Mouse (Mus musculus) forebrain, embryonic 16.5 days (tissue): ENCODE results near the gene Zfp646. TPM values are rescaled to one million over a fixed set of nuclear protein-coding genes. Genes with fewer than 3 reads are reported as not detected.

Experiments
- ATAC-seq: fragments of 200-750 bp; cut with Nextera tagmentation; 2 replicates; pipeline ENCODE4 v1.8.0; 2017; ENCODE audit warnings: mild to moderate bottlenecking, moderate library complexity
- H3K27ac ChIP-seq: fragments of 300-500 bp; sonication (generic); 2 replicates; pipeline ENCODE4 v1.5.1; 2014; ENCODE audit warnings: low read length, control low read depth
- H3K27me3 ChIP-seq: fragments of 300-500 bp; sonication (generic); replicated peaks from 2 replicates; pipeline ENCODE4 v1.6.1; 2014; ENCODE audit warnings: low read length; ENCODE audit not compliant: control insufficient read depth, insufficient read depth
- H3K36me3 ChIP-seq: fragments of 300-500 bp; sonication (generic); 2 replicates; pipeline ENCODE4 v1.6.1; 2014; ENCODE audit not compliant: control insufficient read depth, insufficient read depth
- H3K4me1 ChIP-seq: fragments of 300-500 bp; sonication (generic); replicated peaks from 2 replicates; pipeline ENCODE4 v1.6.1; 2014; ENCODE audit warnings: low read length; ENCODE audit not compliant: control insufficient read depth, insufficient read depth
- H3K4me2 ChIP-seq: fragments of 300-500 bp; sonication (generic); 2 replicates; pipeline ENCODE4 v1.6.1; 2014; ENCODE audit warnings: mild to moderate bottlenecking, low read length, control low read depth
- H3K4me3 ChIP-seq: fragments of 300-500 bp; sonication (generic); replicated peaks from 2 replicates; pipeline ENCODE4 v1.5.1; 2014; ENCODE audit warnings: mild to moderate bottlenecking, low read length, control low read depth
- H3K9ac ChIP-seq: fragments of 300-500 bp; sonication (generic); replicated peaks from 2 replicates; pipeline ENCODE4 v1.6.1; 2014; ENCODE audit warnings: low read depth, low read length, control low read depth
- H3K9me3 ChIP-seq: fragments of 300-500 bp; sonication (generic); 2 replicates; pipeline ENCODE4 v1.6.1; 2016; ENCODE audit warnings: low read length; ENCODE audit not compliant: control insufficient read depth
- WGBS: fragments of 180-500 bp; shearing (Covaris S2); extraction: QIAGEN DNeasy Blood & Tissue Kit; methylation state at CpG from one replicate; pipeline ENCODE4 v1.1.7; 2014; 5-methylcytosine and 5-hydroxymethylcytosine counted together
- polyA plus RNA-seq: library from polyadenylated mRNA; unstranded; fragments of >200 nt; fragmentation: Nextera tagmentation; extraction: Ambion mirVana; gene quantifications from 2 replicates; pipeline ENCODE4 v1.2.1, GENCODE M21; 2015

Gene Zfp646
- polyA plus RNA-seq, 1 experiment from 2014 or later: 14.4 TPM

DNA sequence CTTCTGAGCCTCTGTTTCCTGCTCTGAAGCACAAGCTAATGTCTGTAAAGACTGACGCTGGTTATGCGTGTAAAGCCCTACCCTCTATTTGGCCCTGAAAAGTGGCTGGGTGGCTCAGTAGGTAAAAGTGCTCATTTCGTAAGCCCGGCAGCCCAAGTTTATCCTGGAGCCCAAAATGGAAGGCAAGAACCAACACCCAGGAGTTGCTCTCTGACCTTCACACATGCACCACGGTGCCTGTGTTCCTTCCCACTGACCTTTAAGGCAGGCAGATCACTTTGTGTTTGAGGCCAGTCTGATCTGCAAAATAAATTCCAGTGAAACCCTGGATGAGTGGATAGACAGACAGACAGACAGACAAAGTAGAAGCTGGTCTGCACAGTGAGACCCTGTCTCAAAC is 47.7 kb downstream of the Zfp646 start:
- peaks cover 7% of the 10 kb centered on the region; the same call in 1 of the 2 replicates for H3K36me3 ChIP-seq
- H3K27ac ChIP-seq: no peak overlapping the region
- no peaks in the 10 kb centered on the region for H3K4me1 ChIP-seq
- no peak for ATAC-seq
- WGBS: 86% methylated on average over 5 of the region's 5 CpGs
- H3K27me3 ChIP-seq: peaks cover 6% of the 10 kb centered on the region
- H3K4me3 ChIP-seq: no peak overlapping the region
- no peak overlapping the region for H3K9ac ChIP-seq
- no peak overlapping the region for H3K4me2 ChIP-seq
- H3K9me3 ChIP-seq: no peaks in the 10 kb centered on the region

DNA sequence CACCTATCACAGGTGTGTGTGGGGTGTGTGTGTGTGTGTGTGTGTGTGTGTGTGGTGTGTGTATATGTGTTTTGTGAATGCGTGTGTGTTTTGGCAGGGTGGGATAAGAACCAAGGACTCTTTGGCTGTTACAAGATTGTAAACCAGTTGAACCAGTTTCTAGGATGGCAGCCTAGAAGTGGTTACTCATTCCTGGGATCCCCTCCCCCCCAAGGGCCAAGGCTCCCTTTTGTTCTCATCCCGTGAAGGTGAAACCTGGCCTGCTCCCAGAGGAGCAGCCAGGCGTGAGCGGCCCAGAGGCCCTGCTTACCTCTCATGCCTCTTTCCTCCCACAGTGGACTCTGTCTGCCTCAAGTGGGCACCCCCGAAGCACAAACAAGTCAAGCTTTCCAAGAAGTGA is 49.2 kb downstream of the Zfp646 start:
- Histone ChIP-seq H3K27me3 (peaks cover 18% of the 10 kb centered on the region), H3K4me1 (peaks cover 4% of the 10 kb centered on the region), H3K36me3 (peaks cover 7% of the 10 kb centered on the region; the same call in 1 of the 2 replicates), H3K27ac (no peak overlapping the region), H3K9ac (no peak overlapping the region), H3K4me3 (no peak overlapping the region), H3K9me3 (no peaks in the 10 kb centered on the region), H3K4me2 (no peak overlapping the region)
- ATAC-seq: no peak
- WGBS: 44% methylated on average over 5 of the region's 5 CpGs

DNA sequence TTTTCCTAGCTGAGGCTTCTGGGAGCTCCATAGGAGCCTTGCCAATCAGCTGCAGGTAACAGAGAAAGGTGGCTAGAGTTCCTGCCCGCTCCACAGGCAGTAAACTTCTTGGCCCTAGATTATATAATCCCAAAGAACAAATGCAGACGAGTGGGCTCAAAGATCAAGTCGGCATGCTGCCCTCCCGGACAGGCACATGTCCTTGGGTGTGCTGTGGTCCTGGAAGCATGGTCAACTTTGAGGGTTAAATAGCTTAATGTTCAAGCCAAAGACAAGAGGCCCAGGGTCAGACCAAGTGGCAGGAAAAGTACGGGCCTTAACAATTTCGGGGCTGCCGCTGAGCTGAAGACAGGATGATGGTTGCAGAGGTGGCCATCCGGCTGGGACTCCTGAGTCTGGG is 50.0 kb downstream of the Zfp646 start:
- Histone ChIP-seq H3K27ac (no peak overlapping the region), H3K4me1 (peaks cover 4% of the 10 kb centered on the region), H3K9ac (no peak overlapping the region), H3K36me3 (peaks cover 4% of the 10 kb centered on the region; the same call in 1 of the 2 replicates), H3K27me3 (peaks cover 23% of the 10 kb centered on the region), H3K4me3 (no peak overlapping the region), H3K9me3 (no peaks in the 10 kb centered on the region), H3K4me2 (no peak overlapping the region)
- WGBS: 92% methylated on average over 8 of the region's 8 CpGs
- no peak for ATAC-seq

DNA sequence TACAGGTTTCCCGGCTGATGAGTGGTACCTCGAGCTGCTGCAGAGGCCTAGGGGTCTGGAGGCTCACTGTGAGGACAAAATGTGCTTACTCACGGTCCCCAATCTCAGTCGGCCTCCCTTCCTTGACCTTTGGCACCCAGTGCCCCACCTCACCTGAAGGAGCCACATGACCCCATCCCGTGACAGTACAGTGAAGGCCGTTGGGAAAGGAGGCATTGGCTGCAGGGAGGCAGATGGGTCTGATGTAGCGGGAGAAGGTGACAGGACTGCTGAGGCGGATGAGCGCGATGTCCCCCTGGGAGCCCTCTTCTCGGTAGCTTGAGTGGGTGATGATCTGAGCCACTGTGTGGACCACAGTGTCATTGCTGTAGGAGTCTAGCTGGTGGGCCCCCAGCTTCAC is 50.8 kb downstream of the Zfp646 start:
- Histone ChIP-seq H3K9ac (no peak overlapping the region), H3K27ac (no peak overlapping the region), H3K36me3 (peaks cover 4% of the 10 kb centered on the region; the same call in 1 of the 2 replicates), H3K4me3 (no peak overlapping the region), H3K4me2 (no peak overlapping the region), H3K4me1 (peaks cover 4% of the 10 kb centered on the region), H3K27me3 (peaks cover 23% of the 10 kb centered on the region), H3K9me3 (no peaks in the 10 kb centered on the region)
- ATAC-seq: no peak
- 88% methylated on average over 11 of the region's 11 CpGs for WGBS

DNA sequence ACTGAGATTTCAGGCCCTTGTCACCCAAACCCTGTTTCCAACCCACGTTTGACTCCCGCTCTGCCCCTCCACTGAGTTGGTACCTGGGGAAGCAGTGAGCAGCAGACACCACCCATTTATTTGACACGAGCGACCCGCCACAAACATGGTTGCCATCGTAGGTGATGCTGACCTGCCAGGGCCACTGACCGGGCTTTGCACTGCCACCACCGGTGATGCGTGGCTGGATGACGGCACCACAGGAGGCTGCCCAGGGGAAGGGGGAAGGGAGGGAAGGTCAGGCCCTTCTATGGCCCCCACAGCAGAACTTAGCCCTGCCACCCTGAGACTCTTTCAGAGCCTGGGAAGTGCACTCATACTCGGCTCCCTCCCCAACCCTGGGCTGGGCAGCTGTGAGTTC is 51.7 kb downstream of the Zfp646 start:
- peaks cover 23% of the 10 kb centered on the region for H3K27me3 ChIP-seq
- 0 out of 2 replicates have a peak, but pooled peaks cover 4% of the 10 kb centered on the region for H3K36me3 ChIP-seq
- no peak overlapping the region for H3K4me3 ChIP-seq
- ATAC-seq: no peak
- no peak overlapping the region for H3K27ac ChIP-seq
- H3K4me1 ChIP-seq: peaks cover 4% of the 10 kb centered on the region
- whole genome bisulfite sequencing: 81% methylated on average over 11 of the region's 11 CpGs
- H3K4me2 ChIP-seq: no peak overlapping the region
- no peak overlapping the region for H3K9ac ChIP-seq
- H3K9me3 ChIP-seq: no peaks in the 10 kb centered on the region

DNA sequence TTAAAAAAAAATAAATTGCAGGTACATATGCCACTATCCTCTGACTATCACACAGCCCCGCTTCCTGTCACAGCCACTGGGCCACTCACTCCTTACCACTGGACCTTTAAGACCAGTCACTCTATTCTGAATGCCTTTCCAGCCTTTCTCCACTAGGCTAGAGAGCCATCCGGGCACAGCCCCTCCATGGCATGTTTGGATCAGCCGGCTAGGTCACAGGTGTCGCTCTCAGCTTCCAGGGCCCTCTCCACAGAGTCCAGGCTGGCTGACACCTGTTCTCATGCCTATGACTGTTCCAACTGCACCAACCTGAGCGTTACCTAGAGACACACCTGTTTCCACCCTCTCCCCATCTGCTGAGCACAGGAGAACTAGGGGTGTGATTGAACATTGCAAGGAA is 52.6 kb downstream of the Zfp646 start:
- ATAC-seq: no peak
- H3K9ac ChIP-seq: no peak overlapping the region

DNA sequence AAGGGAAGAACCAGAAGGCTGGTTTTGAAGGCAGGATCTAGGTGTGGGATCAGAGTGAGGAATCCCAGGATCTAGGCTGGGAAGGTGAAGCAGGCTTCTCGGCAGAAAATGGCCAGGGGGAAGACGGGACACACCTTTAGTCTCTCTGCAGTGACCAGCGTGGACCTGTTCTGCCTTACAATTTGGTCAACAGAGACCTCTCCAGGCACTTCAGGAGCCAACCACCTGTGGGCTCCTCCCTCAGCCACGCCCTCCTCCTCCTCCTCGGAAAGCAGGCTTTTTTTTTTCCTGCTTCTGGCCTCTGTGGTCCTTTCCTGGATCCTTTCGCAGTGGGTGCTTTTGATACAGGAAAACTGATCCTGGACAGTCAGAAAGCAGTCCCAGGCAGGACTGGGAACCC is 53.9 kb downstream of the Zfp646 start, which contains the start of gene Prss8:
Gene Prss8 (minus strand): TSS at position 182 of the 400 bp plus-strand sequence.
- no peak within 1 kb of the TSS for H3K9ac ChIP-seq
- 0 out of 2 replicates have a peak, but pooled peaks cover under 1% of the 10 kb centered on the region for H3K36me3 ChIP-seq
- no peaks in the 10 kb centered on the region for H3K9me3 ChIP-seq
- H3K4me2 ChIP-seq: no peak within 1 kb of the TSS
- H3K4me1 ChIP-seq: peaks cover 8% of the 10 kb centered on the region
- no peak for ATAC-seq
- WGBS: 5% methylated on average over 5 of the region's 6 CpGs
- no peak within 1 kb of the TSS for H3K27ac ChIP-seq
- H3K27me3 ChIP-seq: peaks cover 23% of the 10 kb centered on the region
- H3K4me3 ChIP-seq: no peak within 1 kb of the TSS

More for the DNA sequence above, 52.6 kb downstream of the Zfp646 start:
- Histone ChIP-seq H3K4me2 (no peak overlapping the region), H3K9me3 (no peaks in the 10 kb centered on the region), H3K4me1 (peaks cover 4% of the 10 kb centered on the region), H3K36me3 (0 out of 2 replicates have a peak, but pooled peaks cover 4% of the 10 kb centered on the region), H3K27me3 (peaks cover 23% of the 10 kb centered on the region), H3K4me3 (no peak overlapping the region), H3K27ac (no peak overlapping the region)
- WGBS: 52% methylated on average over 5 of the region's 5 CpGs

DNA sequence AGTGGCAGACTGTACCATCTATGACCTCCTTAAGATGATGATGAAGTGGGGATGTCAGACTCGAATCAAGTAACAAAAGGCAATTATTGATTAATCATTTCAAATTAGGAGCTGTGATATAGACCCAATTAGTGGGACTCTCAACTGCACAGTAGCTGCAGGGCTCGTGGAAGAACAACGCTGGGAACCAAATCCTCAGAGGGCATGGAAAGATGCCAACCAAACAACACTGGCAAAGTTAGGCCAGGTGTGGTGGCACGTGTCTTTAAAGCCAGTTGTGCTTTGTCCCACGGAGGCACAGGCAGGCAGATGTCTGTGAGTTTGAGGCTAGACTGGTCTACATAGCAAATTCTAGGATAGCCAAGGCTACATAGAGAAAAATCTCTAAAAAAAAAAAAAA is 54.6 kb downstream of the Zfp646 start:
- Histone ChIP-seq H3K27me3 (peaks cover 23% of the 10 kb centered on the region), H3K4me3 (no peak overlapping the region), H3K9ac (no peak overlapping the region), H3K27ac (no peak overlapping the region), H3K9me3 (no peaks in the 10 kb centered on the region), H3K4me1 (peaks cover 10% of the 10 kb centered on the region), H3K36me3 (no peaks in the 10 kb centered on the region), H3K4me2 (no peak overlapping the region)
- no peak for ATAC-seq
- WGBS: 60% methylated on average over 5 of the region's 5 CpGs

DNA sequence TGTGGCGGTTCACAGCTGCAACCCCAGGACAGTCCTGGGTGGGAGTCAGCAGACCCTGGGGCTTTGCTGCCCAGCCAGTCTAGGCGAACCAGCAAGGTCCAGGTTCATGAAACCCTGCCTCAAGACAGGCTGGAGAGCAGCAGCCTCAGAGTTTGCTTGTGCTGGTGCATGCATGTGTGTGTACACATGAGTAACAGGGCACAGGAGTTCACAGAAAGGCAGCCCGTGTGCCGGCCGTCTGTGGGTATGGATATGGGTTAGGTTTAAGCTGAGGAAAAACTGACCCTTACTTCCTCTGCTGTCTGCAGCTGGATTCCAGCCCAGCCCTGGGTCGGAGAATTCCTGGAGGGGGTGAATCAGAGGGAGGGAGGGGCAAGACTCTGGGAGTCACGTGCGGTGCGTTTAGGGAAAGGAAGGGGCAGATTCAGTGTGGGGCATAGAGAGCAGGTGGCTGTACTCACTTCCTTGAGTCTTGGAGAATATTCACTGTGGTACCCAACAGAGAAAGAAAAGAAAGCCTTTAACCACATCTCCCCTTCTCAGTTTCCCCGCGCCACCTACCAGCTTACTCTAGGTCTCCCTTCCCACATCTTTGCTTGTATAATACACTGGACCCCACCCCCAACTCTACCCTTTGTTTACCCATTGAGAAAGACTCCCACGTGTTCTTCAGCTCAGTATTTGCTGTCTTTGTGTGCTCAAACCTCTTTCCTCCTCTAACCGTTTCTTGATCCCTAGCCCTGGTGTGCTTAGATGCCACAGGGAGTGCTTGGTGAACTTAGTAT is 55.5 kb downstream of the Zfp646 start:
- no peak overlapping the region for H3K4me3 ChIP-seq
- peaks cover 18% of the 10 kb centered on the region for H3K4me1 ChIP-seq
- H3K9ac ChIP-seq: no peak overlapping the region
- peaks cover 23% of the 10 kb centered on the region for H3K27me3 ChIP-seq
- no peak for ATAC-seq
- no peaks in the 10 kb centered on the region for H3K36me3 ChIP-seq
- WGBS: 36% methylated on average over 13 of the region's 13 CpGs
- no peak overlapping the region for H3K4me2 ChIP-seq
- H3K27ac ChIP-seq: no peak overlapping the region
- no peaks in the 10 kb centered on the region for H3K9me3 ChIP-seq
